Mouse (Mus musculus) C2C12 (cell line): Measurements from ENCODE around the gene Rest. TPM values are rescaled to one million over a fixed set of nuclear protein-coding genes. Genes with fewer than 3 reads are reported as not detected.
A peak's percentile ranks its signal among the peaks of the same experiment; 100 is the strongest.

Source experiments
- H3K27me3 ChIP-seq: one replicate; pipeline ENCODE4 v1.6.1; 2011; ENCODE audit not compliant: control insufficient read depth, insufficient read depth, insufficient read length
- H3K36me3 ChIP-seq: one replicate; pipeline ENCODE4 v1.6.1; 2011; ENCODE audit not compliant: control insufficient read depth, insufficient read depth
- H3K4me3 ChIP-seq: one replicate; pipeline ENCODE4 v1.5.1; 2011; ENCODE audit warnings: mild to moderate bottlenecking, control low read depth; ENCODE audit not compliant: poor library complexity, insufficient read depth, severe bottlenecking
- H3K79me2 ChIP-seq: one replicate; pipeline ENCODE4 v1.6.1; 2011; ENCODE audit not compliant: control insufficient read depth, insufficient read depth
- H3K79me3 ChIP-seq: one replicate; pipeline ENCODE4 v1.6.1; 2011; ENCODE audit warnings: low read depth, control low read depth
- H3ac ChIP-seq: one replicate; pipeline ENCODE3; 2011; ENCODE audit warnings: low read depth; ENCODE audit not compliant: control insufficient read depth, insufficient read length
- CEBPB ChIP-seq: IDR thresholded peaks from one replicate; pipeline ENCODE4 v1.6.1; 2011; ENCODE audit warnings: low read depth, mild to moderate bottlenecking, control low read depth, moderate library complexity
- CTCF ChIP-seq: IDR thresholded peaks from one replicate; pipeline ENCODE4 v1.5.1; 2011; ENCODE audit not compliant: control insufficient read depth, insufficient read depth, insufficient read length
- FOSL1 ChIP-seq: IDR thresholded peaks from one replicate; pipeline ENCODE4 v1.8.0; 2011; ENCODE audit warnings: mild to moderate bottlenecking, low read length; ENCODE audit not compliant: poor library complexity, insufficient read depth, severe bottlenecking
- MAX ChIP-seq: IDR thresholded peaks from one replicate; pipeline ENCODE4 v1.6.1; 2011; ENCODE audit warnings: mild to moderate bottlenecking, control low read depth
- MYOD1 ChIP-seq: IDR thresholded peaks from one replicate; pipeline ENCODE4 v1.6.1; 2011; ENCODE audit warnings: low read depth; ENCODE audit not compliant: control insufficient read depth, insufficient read length
- MYOG ChIP-seq: IDR thresholded peaks from one replicate; pipeline ENCODE4 v1.6.1; 2011; ENCODE audit not compliant: control insufficient read depth, insufficient read length; ENCODE audit errors: extremely low read depth
- USF1 ChIP-seq: IDR thresholded peaks from one replicate; pipeline ENCODE4 v1.6.1; 2011; ENCODE audit warnings: low read depth, mild to moderate bottlenecking, control low read depth, moderate library complexity
- polyA plus RNA-seq: library from polyadenylated mRNA; unstranded; fragments of >200 nt; fragmentation: generic; extraction: Trizol; gene quantifications from one replicate; pipeline ENCODE4 v1.2.1, GENCODE M21; 2012; ENCODE audit warnings: missing spikeins

The Rest gene
- polyA plus RNA-seq, 1 experiment = 7.1 TPM

GRCm38 (mm10) chr5:77309051-77309906 is 44.0 kb downstream of the Rest start:
- H3K36me3 ChIP-seq = peaks cover 45% of the 10 kb centered on the region
- no peaks in the 10 kb centered on the region for H3K27me3 ChIP-seq
- no peak for TF ChIP-seq USF1
- TF ChIP-seq MYOD1 = no peak
- no peak for TF ChIP-seq MYOG
- TF ChIP-seq MAX = no peak
- no peak for TF ChIP-seq CEBPB
- TF ChIP-seq CTCF = no peak
- no peak for TF ChIP-seq FOSL1
- peaks cover 59% of the 10 kb centered on the region for H3K79me3 ChIP-seq
- H3K4me3 ChIP-seq = peak overlapping the region; percentile 85
- H3ac ChIP-seq = peak overlapping the region; percentile 83
- H3K79me2 ChIP-seq = peaks cover 86% of the 10 kb centered on the region

- Histone ChIP-seq H3K4me3 (peak within 1 kb of the TSS; percentile 85), H3K27me3 (no peaks in the 10 kb centered on the region), H3K79me2 (peaks cover 95% of the 10 kb centered on the region), H3K36me3 (peaks cover 49% of the 10 kb centered on the region), H3K79me3 (peaks cover 62% of the 10 kb centered on the region), H3ac (peak within 1 kb of the TSS; percentile 94)
- TF ChIP-seq MAX (peak; percentile 75), CEBPB (no peak)
These were observed 44.9 kb downstream of the Rest start, which contains the start of the genes Noa1 and Polr2b for GRCm38 (mm10) chr5:77309924-77310772. Gene Noa1, minus strand, starts transcription at chr5:77310084. Gene Polr2b, plus strand, starts transcription at chr5:77310147.

DNA sequence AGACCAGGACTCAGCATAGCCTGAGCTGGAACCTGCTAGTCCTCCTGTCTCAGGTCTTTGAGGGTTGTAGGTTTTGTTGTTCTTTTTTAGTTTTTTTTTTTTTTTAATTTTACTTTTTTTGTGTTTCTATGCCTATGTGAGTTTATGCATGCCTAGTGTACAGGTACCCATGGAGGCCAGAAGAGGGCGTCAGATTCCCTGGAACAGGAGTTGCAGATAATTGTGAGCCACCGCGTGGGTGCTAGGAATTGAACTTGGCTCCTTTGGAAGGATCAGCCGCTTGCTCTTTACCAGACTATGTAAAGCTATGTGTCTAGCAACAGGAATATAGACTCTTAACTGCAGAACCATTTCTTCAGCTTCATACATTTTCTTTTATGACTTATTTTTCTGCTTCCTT is 48.9 kb downstream of the Rest start:
- peaks cover 45% of the 10 kb centered on the region for H3K79me3 ChIP-seq
- no peaks in the 10 kb centered on the region for H3K27me3 ChIP-seq
- TF ChIP-seq MYOD1 = no peak
- no peak for TF ChIP-seq CTCF
- TF ChIP-seq FOSL1 = no peak
- TF ChIP-seq USF1 = no peak
- no peak for TF ChIP-seq CEBPB
- TF ChIP-seq MAX = no peak
- no peak for TF ChIP-seq MYOG
- peaks cover 55% of the 10 kb centered on the region for H3K36me3 ChIP-seq
- no peak overlapping the region for H3K4me3 ChIP-seq
- H3K79me2 ChIP-seq = peaks cover 64% of the 10 kb centered on the region
- no peak overlapping the region for H3ac ChIP-seq

DNA sequence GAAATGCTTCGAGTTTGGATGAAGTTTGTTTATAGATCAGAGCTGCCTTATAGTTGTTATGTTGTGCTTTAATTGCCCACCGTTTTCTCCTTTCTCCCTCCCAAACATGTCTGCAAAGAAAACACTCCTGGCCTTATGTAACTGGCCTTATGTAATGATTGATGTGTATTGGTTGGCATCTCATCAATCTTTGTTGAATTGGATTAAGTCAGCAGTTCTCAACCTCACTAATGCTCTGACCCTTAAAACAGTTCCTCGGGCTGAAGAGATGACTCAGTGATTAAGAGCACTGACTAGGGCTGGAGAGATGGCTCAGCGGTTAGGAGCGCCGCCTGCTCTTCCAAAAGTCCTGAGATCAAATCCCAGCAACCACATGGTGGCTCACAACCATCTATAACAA is 49.7 kb downstream of the Rest start:
- TF ChIP-seq CTCF (no peak), MYOG (no peak), FOSL1 (no peak), CEBPB (no peak), USF1 (no peak), MAX (no peak), MYOD1 (no peak)
- no peak overlapping the region for H3K4me3 ChIP-seq
- peaks cover 41% of the 10 kb centered on the region for H3K79me3 ChIP-seq
- peaks cover 61% of the 10 kb centered on the region for H3K36me3 ChIP-seq
- no peaks in the 10 kb centered on the region for H3K27me3 ChIP-seq
- no peak overlapping the region for H3ac ChIP-seq
- peaks cover 58% of the 10 kb centered on the region for H3K79me2 ChIP-seq

GRCm38 (mm10) chr5:77324936-77325335 is 59.6 kb downstream of the Rest start:
- Histone ChIP-seq H3K79me3 (peaks cover 1% of the 10 kb centered on the region), H3K4me3 (no peak overlapping the region), H3ac (no peak overlapping the region), H3K36me3 (peaks cover 94% of the 10 kb centered on the region), H3K27me3 (no peaks in the 10 kb centered on the region), H3K79me2 (no peaks in the 10 kb centered on the region)
- TF ChIP-seq MYOD1 (no peak), MAX (no peak), CTCF (no peak), USF1 (no peak), FOSL1 (no peak), MYOG (no peak), CEBPB (no peak)
